Mouse (Mus musculus): Measurements from ENCODE around the gene Arpp21. TPM values are rescaled to one million over a fixed set of nuclear protein-coding genes. Genes with fewer than 3 reads are reported as not detected.

Gene Arpp21
- polyA plus RNA-seq (2012; rRNA removed) (28.3 and 31.8 TPM in 2 replicates), polyA plus RNA-seq (2014; fragmentation: Nextera tagmentation; extraction: Ambion mirVana) (16.0 and 23.6 TPM in 2 replicates)

- no peak for TF ChIP-seq POLR2A (IDR thresholded peaks at IDR 0.05; ENCODE audit: borderline replicate concordance, extremely low read depth, insufficient read depth, insufficient read length)
- 19% methylated on average over 16 of the region's 16 CpGs for WGBS
- Histone ChIP-seq H3K4me1 (ENCODE audit: control insufficient read depth, insufficient read depth, low read length) (no peaks in the 10 kb centered on the region; the same call in 1 of the 2 replicates), H3K9me3 (ENCODE audit: control insufficient read depth, low read length) (no peaks in the 10 kb centered on the region), H3K4me2 (replicated peaks; ENCODE audit: low read depth, low read length, severe bottlenecking) (peak within 1 kb of the TSS; percentile 72), H3K27ac (replicated peaks; ENCODE audit: low read depth, low read length) (no peak within 1 kb of the TSS), H3K36me3 (ENCODE audit: control insufficient read depth, insufficient read depth, low read length) (no peaks in the 10 kb centered on the region), H3K4me3 (replicated peaks; ENCODE audit: low read length) (peak within 1 kb of the TSS; percentile 40), H3K9ac (ENCODE audit: low read depth, low read length, severe bottlenecking) (peak within 1 kb of the TSS; percentile 46), H3K27me3 (ENCODE audit: control insufficient read depth, insufficient read depth, low read length) (peaks cover 51% of the 10 kb centered on the region)
- ATAC-seq (ENCODE audit: low FRiP score, low read depth), result no peak; the same call in 1 of the 2 replicates
- DNase-seq (ENCODE audit: low spot score), result no peak
Observed at GRCm38 (mm10) chr9:112235696-112236397, at the start of gene Arpp21. Gene Arpp21 (minus strand): TSS chr9:112235938.

DNA sequence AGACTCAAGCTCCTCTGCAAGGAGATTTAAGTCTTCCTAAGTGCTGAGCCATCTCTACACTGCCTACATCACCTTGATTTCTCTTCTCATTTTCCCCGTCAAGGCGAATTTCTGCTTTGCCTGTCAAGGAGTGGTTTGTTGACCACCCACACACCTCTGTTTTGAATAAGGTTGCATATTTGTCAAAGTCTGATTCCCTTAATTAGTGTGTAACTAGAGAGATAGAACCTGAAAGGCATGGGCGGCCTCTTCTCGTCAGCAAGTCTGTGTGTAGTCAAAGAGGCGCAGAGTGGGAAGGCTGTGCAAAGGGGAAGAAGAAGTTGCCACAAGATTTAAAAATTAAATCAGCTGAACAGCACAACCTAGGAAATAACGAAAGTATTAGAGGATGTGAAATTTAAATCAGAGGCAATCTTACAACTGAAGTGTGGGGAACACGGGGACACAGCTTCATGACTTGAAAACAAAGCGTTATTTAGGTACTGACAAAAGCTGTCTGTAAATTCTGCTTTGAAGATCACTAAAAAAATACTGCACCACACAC, 36.8 kb upstream of the Arpp21 start:
- no peaks in the 10 kb centered on the region for H3K4me1 ChIP-seq (ENCODE audit: control insufficient read depth, insufficient read depth, low read length)
- no peak for TF ChIP-seq POLR2A (IDR thresholded peaks at IDR 0.05; ENCODE audit: borderline replicate concordance, extremely low read depth, insufficient read depth, insufficient read length)

DNA sequence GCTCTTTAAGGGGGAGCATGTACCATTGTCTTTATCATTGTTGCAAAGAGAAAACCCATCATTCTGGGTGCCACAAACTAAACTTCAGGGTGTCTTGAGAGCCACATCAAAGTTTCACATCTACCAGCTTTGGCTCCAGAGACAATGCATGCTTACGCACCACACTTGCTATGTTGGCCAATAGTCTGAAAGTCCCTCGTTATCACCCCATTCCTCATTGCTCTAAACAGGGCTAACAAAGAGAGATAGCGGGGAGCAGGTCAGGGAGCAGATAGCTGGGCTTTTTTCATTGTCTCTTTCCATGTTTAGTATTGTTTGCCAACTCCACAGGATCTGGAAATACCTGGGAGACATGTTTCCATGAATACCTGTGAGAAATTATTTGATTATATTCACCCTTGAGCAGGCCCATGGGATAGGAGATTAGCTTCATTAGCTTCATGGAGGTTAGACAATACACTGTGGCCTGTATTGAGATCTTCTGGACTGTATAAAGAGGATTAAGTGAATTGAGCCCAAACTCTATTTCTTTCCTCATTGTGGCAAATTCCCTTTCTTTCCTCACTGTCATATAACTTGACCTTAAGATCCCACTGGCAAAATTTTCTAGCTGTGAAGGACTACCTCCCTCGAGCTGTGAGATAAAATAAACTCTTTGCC, 29.4 kb upstream of the Arpp21 start:
- DNase-seq (ENCODE audit: low spot score) (no peak), ATAC-seq (ENCODE audit: low FRiP score, low read depth) (no peak)
- TF ChIP-seq POLR2A (IDR thresholded peaks at IDR 0.05; ENCODE audit: borderline replicate concordance, extremely low read depth, insufficient read depth, insufficient read length), result no peak
- Histone ChIP-seq H3K36me3 (ENCODE audit: control insufficient read depth, insufficient read depth, low read length) (no peaks in the 10 kb centered on the region), H3K4me1 (ENCODE audit: control insufficient read depth, insufficient read depth, low read length) (no peaks in the 10 kb centered on the region), H3K27me3 (ENCODE audit: control insufficient read depth, insufficient read depth, low read length) (no peaks in the 10 kb centered on the region), H3K9me3 (ENCODE audit: control insufficient read depth, low read length) (no peaks in the 10 kb centered on the region), H3K9ac (ENCODE audit: low read depth, low read length, severe bottlenecking) (no peak overlapping the region), H3K4me2 (replicated peaks; ENCODE audit: low read depth, low read length, severe bottlenecking) (no peak overlapping the region), H3K4me3 (replicated peaks; ENCODE audit: low read length) (no peak overlapping the region), H3K27ac (replicated peaks; ENCODE audit: low read depth, low read length) (no peak overlapping the region)
- WGBS, result 71% methylated on average over 4 of the region's 4 CpGs

More for the DNA sequence above, 36.8 kb upstream of the Arpp21 start:
- Histone ChIP-seq H3K9ac (ENCODE audit: low read depth, low read length, severe bottlenecking) (no peak overlapping the region), H3K27me3 (ENCODE audit: control insufficient read depth, insufficient read depth, low read length) (no peaks in the 10 kb centered on the region), H3K4me3 (replicated peaks; ENCODE audit: low read length) (no peak overlapping the region), H3K27ac (replicated peaks; ENCODE audit: low read depth, low read length) (no peak overlapping the region), H3K4me2 (replicated peaks; ENCODE audit: low read depth, low read length, severe bottlenecking) (no peak overlapping the region), H3K36me3 (ENCODE audit: control insufficient read depth, insufficient read depth, low read length) (no peaks in the 10 kb centered on the region), H3K9me3 (ENCODE audit: control insufficient read depth, low read length) (no peaks in the 10 kb centered on the region)
- ATAC-seq (ENCODE audit: low FRiP score, low read depth) (no peak), DNase-seq (ENCODE audit: low spot score) (no peak)
- 85% methylated on average over 8 of the region's 8 CpGs for WGBS

DNA sequence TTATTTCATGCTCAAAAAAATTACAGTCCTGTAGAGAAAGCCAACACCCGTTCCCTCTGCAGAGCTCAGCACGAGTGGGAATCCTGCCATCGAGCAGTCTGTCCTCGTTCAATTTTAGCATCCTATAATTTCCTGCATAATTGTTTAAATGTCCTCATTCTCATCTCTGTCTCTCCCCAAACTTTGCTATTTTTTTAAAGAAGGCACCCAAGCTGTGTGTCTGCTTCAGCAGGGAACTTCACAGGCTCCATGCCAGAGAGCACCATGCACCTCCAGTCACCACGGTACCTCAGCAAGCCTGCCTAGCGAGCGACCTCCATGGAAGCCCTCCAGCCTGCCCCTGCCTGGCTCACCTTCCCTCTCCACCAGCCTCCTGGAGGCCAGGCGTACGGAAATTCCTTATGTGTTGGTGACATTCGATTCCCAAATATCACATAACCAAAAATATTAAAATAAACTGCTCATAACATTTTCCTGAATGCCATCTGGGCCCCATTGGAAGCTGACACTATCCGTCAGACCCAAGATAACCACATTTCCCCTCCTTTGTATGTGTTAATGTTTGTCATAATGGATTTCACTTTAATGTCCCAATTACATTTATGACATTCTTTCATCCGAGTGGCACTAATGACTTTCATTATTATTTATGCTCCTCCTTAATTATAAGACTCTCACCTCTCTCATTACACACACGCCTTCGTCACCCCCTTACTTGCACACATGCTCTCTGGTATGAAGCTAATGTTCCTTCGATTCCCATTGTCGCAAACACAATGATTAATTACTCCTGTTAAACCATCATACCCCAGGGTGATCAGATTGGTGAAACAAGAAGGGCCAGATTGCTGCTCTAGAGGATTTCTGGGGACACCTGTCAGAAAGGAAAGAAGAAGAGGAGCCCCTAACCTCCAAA, 26.5 kb upstream of the Arpp21 start:
- TF ChIP-seq POLR2A (IDR thresholded peaks at IDR 0.05; ENCODE audit: borderline replicate concordance, extremely low read depth, insufficient read depth, insufficient read length), result no peak
- H3K4me3 ChIP-seq (replicated peaks; ENCODE audit: low read length), result no peak overlapping the region
- ATAC-seq (ENCODE audit: low FRiP score, low read depth), result no peak
- no peak overlapping the region for H3K9ac ChIP-seq (ENCODE audit: low read depth, low read length, severe bottlenecking)
- 61% methylated on average over 16 of the region's 16 CpGs for WGBS
- H3K27ac ChIP-seq (replicated peaks; ENCODE audit: low read depth, low read length), result no peak overlapping the region
- H3K4me1 ChIP-seq (ENCODE audit: control insufficient read depth, insufficient read depth, low read length), result no peaks in the 10 kb centered on the region
- no peak for DNase-seq (ENCODE audit: low spot score)
- H3K9me3 ChIP-seq (ENCODE audit: control insufficient read depth, low read length), result no peaks in the 10 kb centered on the region
- H3K4me2 ChIP-seq (replicated peaks; ENCODE audit: low read depth, low read length, severe bottlenecking), result no peak overlapping the region
- H3K27me3 ChIP-seq (ENCODE audit: control insufficient read depth, insufficient read depth, low read length), result no peaks in the 10 kb centered on the region
- H3K36me3 ChIP-seq (ENCODE audit: control insufficient read depth, insufficient read depth, low read length), result no peaks in the 10 kb centered on the region

DNA sequence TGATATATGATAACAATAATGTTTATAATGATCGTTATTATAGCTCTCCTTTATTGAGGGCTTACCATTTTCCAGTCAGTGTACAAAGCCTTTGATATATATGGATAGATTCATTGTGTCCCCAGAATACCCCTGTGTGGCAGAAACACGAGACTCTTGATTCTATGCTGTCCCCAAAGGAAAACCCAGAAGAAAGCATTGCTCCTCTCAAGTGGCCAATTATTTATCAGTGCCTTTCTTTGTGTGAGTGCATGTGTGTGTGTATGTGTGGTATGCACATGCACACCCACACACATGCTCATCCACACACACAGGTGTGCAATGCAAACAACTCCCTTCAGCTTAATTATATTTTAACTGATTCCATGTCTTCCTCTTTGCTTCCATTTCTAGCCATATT, 25.8 kb upstream of the Arpp21 start:
- no peak for DNase-seq (ENCODE audit: low spot score)
- Histone ChIP-seq H3K4me1 (ENCODE audit: control insufficient read depth, insufficient read depth, low read length) (no peaks in the 10 kb centered on the region), H3K27ac (replicated peaks; ENCODE audit: low read depth, low read length) (no peak overlapping the region), H3K9me3 (ENCODE audit: control insufficient read depth, low read length) (no peaks in the 10 kb centered on the region), H3K4me3 (replicated peaks; ENCODE audit: low read length) (no peak overlapping the region), H3K27me3 (ENCODE audit: control insufficient read depth, insufficient read depth, low read length) (no peaks in the 10 kb centered on the region), H3K9ac (ENCODE audit: low read depth, low read length, severe bottlenecking) (no peak overlapping the region), H3K36me3 (ENCODE audit: control insufficient read depth, insufficient read depth, low read length) (no peaks in the 10 kb centered on the region), H3K4me2 (replicated peaks; ENCODE audit: low read depth, low read length, severe bottlenecking) (no peak overlapping the region)
- 81% methylated on average over 2 of the region's 2 CpGs for WGBS
- no peak for ATAC-seq (ENCODE audit: low FRiP score, low read depth)
- no peak for TF ChIP-seq POLR2A (IDR thresholded peaks at IDR 0.05; ENCODE audit: borderline replicate concordance, extremely low read depth, insufficient read depth, insufficient read length)
